Mouse (Mus musculus): Measurements from ENCODE around the gene Cmklr1.
"Not testable (repeated sequence)": the region's sequence is repeated elsewhere in the genome, so short reads cannot be mapped to it uniquely, and the experiment has no call there.

The Cmklr1 gene

GRCm38 (mm10) chr5:113585619-113586457 is 64.4 kb downstream of the Cmklr1 start:
- not testable (repeated sequence) for DNase-seq (ENCODE audit: low read depth)

- no peak for DNase-seq (ENCODE audit: low read depth)
These were observed 65.8 kb downstream of the Cmklr1 start for GRCm38 (mm10) chr5:113584439-113584838.

- no peak for DNase-seq (ENCODE audit: low read depth)
These were observed 66.6 kb downstream of the Cmklr1 start for GRCm38 (mm10) chr5:113583424-113584162.

GRCm38 (mm10) chr5:113580801-113581200 is 69.4 kb downstream of the Cmklr1 start:
- DNase-seq (ENCODE audit: low read depth): no peak

- peak; percentile 44 for DNase-seq (ENCODE audit: low read depth)
These were observed 70.0 kb downstream of the Cmklr1 start for GRCm38 (mm10) chr5:113580248-113580647.

GRCm38 (mm10) chr5:113579128-113579527 is 71.1 kb downstream of the Cmklr1 start:
- DNase-seq (ENCODE audit: low read depth): no peak

GRCm38 (mm10) chr5:113578428-113578827 is 71.8 kb downstream of the Cmklr1 start:
- no peak for DNase-seq (ENCODE audit: low read depth)

- DNase-seq (ENCODE audit: low read depth): no peak
These were observed 72.7 kb downstream of the Cmklr1 start for GRCm38 (mm10) chr5:113577555-113577954.

- DNase-seq (ENCODE audit: low read depth): no peak
These were observed 80.0 kb downstream of the Cmklr1 start for GRCm38 (mm10) chr5:113570056-113570717.

- DNase-seq (ENCODE audit: low read depth): no peak
These were observed 84.4 kb downstream of the Cmklr1 start for GRCm38 (mm10) chr5:113565858-113566257.

GRCm38 (mm10) chr5:113565101-113565854 is 84.9 kb downstream of the Cmklr1 start:
- DNase-seq (ENCODE audit: low read depth): no peak

GRCm38 (mm10) chr5:113564463-113564862 is 85.8 kb downstream of the Cmklr1 start:
- DNase-seq (ENCODE audit: low read depth): no peak
